Mouse (Mus musculus) lung, embryonic 16.5 days (tissue): ENCODE data around the gene Cbx6. TPM values are rescaled to one million over a fixed set of nuclear protein-coding genes. Genes with fewer than 3 reads are reported as not detected.

Experiments used
- ATAC-seq: fragments of 200-750 bp; cut with Nextera tagmentation; 2 replicates; pipeline ENCODE4 v1.8.0; 2017; ENCODE audit warnings: low read depth, mild to moderate bottlenecking, moderate library complexity
- H3K27ac ChIP-seq: fragments of 300-500 bp; sonication (generic); 2 replicates; pipeline ENCODE4 v1.5.1; 2014; ENCODE audit warnings: mild to moderate bottlenecking, control low read depth, low read length
- H3K27me3 ChIP-seq: fragments of 300-500 bp; sonication (generic); 2 replicates; pipeline ENCODE4 v1.6.1; 2014; ENCODE audit warnings: low read depth, low read length, mixed read lengths; ENCODE audit not compliant: control insufficient read depth, insufficient read depth
- H3K36me3 ChIP-seq: fragments of 300-500 bp; sonication (generic); 2 replicates; pipeline ENCODE4 v1.6.1; 2014; ENCODE audit warnings: low read length; ENCODE audit not compliant: control insufficient read depth, insufficient read depth
- H3K4me1 ChIP-seq: fragments of 300-500 bp; sonication (generic); replicated peaks from 2 replicates; pipeline ENCODE4 v1.6.1; 2014; ENCODE audit warnings: low read length, mixed read lengths; ENCODE audit not compliant: control insufficient read depth, insufficient read depth
- H3K4me2 ChIP-seq: fragments of 300-500 bp; sonication (generic); 2 replicates; pipeline ENCODE4 v1.6.1; 2014; ENCODE audit warnings: low read depth, low read length, control low read depth
- H3K4me3 ChIP-seq: fragments of 300-500 bp; sonication (generic); 2 replicates; pipeline ENCODE4 v1.5.1; 2014; ENCODE audit warnings: mild to moderate bottlenecking, low read length, control low read depth
- H3K9ac ChIP-seq: fragments of 300-500 bp; sonication (generic); 2 replicates; pipeline ENCODE4 v1.6.1; 2014; ENCODE audit warnings: low read length, control low read depth
- H3K9me3 ChIP-seq: fragments of 300-500 bp; sonication (generic); 2 replicates; pipeline ENCODE4 v1.6.1; 2016; ENCODE audit warnings: low read length; ENCODE audit not compliant: control insufficient read depth
- WGBS: fragments of 180-500 bp; shearing (Covaris S2); extraction: QIAGEN DNeasy Blood & Tissue Kit; methylation state at CpG from one replicate; pipeline ENCODE4 v1.1.7; 2014; 5-methylcytosine and 5-hydroxymethylcytosine counted together
- polyA plus RNA-seq: library from polyadenylated mRNA; unstranded; fragments of >200 nt; fragmentation: Nextera tagmentation; extraction: Ambion mirVana; gene quantifications from 2 replicates; pipeline ENCODE4 v1.2.1, GENCODE M21; 2015

The Cbx6 gene
- polyA plus RNA-seq, 1 experiment from 2014 or later, result 73.5 TPM

- peaks cover under 1% of the 10 kb centered on the region; the same call in 1 of the 2 replicates for H3K4me1 ChIP-seq
- H3K4me3 ChIP-seq, result no peak overlapping the region
- no peak overlapping the region for H3K9ac ChIP-seq
- WGBS, result 87% methylated on average over 10 of the region's 10 CpGs
- H3K27me3 ChIP-seq, result peaks cover 20% of the 10 kb centered on the region
- H3K36me3 ChIP-seq, result no peaks in the 10 kb centered on the region
- H3K27ac ChIP-seq, result no peak overlapping the region
- no peak for ATAC-seq
- no peak overlapping the region for H3K4me2 ChIP-seq
- no peaks in the 10 kb centered on the region for H3K9me3 ChIP-seq
Observed at GRCm38 (mm10) chr15:79798591-79798990, 35.9 kb downstream of the Cbx6 start.

- H3K27me3 ChIP-seq, result peaks cover 11% of the 10 kb centered on the region
Observed at GRCm38 (mm10) chr15:79797680-79798079, 36.8 kb downstream of the Cbx6 start.

GRCm38 (mm10) chr15:79797096-79797495 lies 37.4 kb downstream of the Cbx6 start:
- Histone ChIP-seq H3K4me2 (no peak overlapping the region), H3K9ac (no peak overlapping the region), H3K4me3 (no peak overlapping the region), H3K27ac (no peak overlapping the region), H3K9me3 (no peaks in the 10 kb centered on the region), H3K36me3 (no peaks in the 10 kb centered on the region), H3K4me1 (no peaks in the 10 kb centered on the region), H3K27me3 (peaks cover 5% of the 10 kb centered on the region)
- no peak for ATAC-seq
- WGBS, result 81% methylated on average over 7 of the region's 7 CpGs

More at GRCm38 (mm10) chr15:79797680-79798079, 36.8 kb downstream of the Cbx6 start:
- ATAC-seq, result no peak
- Histone ChIP-seq H3K9ac (no peak overlapping the region), H3K9me3 (no peaks in the 10 kb centered on the region), H3K36me3 (no peaks in the 10 kb centered on the region), H3K4me1 (no peaks in the 10 kb centered on the region), H3K27ac (no peak overlapping the region), H3K4me2 (no peak overlapping the region), H3K4me3 (no peak overlapping the region)
- 77% methylated on average over 8 of the region's 8 CpGs for WGBS

DNA sequence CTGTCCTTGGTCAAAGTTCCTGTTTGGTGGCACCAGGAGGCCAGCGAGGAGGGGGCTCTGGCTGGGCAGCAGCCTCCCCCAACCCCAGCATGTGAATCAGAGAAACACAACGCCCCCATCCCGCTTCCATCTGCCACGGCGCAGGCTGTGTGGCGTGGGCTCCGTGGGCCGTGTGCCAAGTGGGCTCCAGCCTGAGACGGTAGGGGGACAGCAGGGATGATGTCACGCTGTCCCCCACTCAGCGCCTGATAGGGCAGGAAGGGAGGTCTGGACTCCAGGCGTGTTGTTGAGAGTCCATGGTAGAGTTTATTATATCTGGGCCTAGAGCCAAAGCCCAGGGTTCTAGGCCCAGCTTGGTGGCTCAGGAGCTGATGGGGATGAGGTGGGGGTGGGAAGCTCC lies 38.2 kb downstream of the Cbx6 start:
- Histone ChIP-seq H3K4me2 (no peak overlapping the region), H3K27ac (no peak overlapping the region), H3K36me3 (no peaks in the 10 kb centered on the region), H3K4me3 (no peak overlapping the region), H3K9ac (no peak overlapping the region), H3K9me3 (no peaks in the 10 kb centered on the region), H3K4me1 (no peaks in the 10 kb centered on the region), H3K27me3 (no peaks in the 10 kb centered on the region; the same call in 1 of the 2 replicates)
- no peak for ATAC-seq
- WGBS, result 67% methylated on average over 12 of the region's 12 CpGs

- no peak for ATAC-seq
- no peak overlapping the region for H3K4me2 ChIP-seq
- 23% methylated on average over 20 of the region's 20 CpGs for WGBS
- H3K9ac ChIP-seq, result no peak overlapping the region
- no peaks in the 10 kb centered on the region; the same call in 1 of the 2 replicates for H3K27me3 ChIP-seq
- H3K4me3 ChIP-seq, result no peak overlapping the region
- no peak overlapping the region for H3K27ac ChIP-seq
- H3K4me1 ChIP-seq, result no peaks in the 10 kb centered on the region
- no peaks in the 10 kb centered on the region for H3K9me3 ChIP-seq
- H3K36me3 ChIP-seq, result no peaks in the 10 kb centered on the region
Observed at GRCm38 (mm10) chr15:79794173-79794572, 40.3 kb downstream of the Cbx6 start.

DNA sequence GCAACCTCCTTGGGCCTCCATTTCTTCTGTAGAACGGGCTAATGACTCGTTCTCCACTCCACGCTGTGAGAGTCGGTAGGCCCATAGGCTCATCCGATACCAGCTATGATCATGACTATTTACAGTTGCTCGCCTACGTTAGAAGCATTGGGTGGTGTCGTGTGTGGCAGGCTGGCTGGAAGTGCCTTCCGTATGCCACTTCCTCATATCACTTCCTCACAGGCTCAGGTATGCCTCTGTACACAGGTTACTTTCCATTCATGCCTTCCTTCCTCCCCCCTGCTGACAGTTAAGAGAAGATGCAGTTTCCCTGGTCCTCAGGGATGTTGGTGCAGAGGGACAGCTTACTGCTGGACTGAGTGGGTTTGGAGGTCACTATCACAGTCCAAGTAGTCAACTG lies 41.4 kb downstream of the Cbx6 start:
- 87% methylated on average over 9 of the region's 9 CpGs for WGBS
- Histone ChIP-seq H3K4me1 (no peaks in the 10 kb centered on the region), H3K27ac (no peak overlapping the region), H3K9me3 (no peaks in the 10 kb centered on the region), H3K9ac (no peak overlapping the region), H3K36me3 (no peaks in the 10 kb centered on the region), H3K27me3 (no peaks in the 10 kb centered on the region; the same call in 1 of the 2 replicates), H3K4me3 (no peak overlapping the region), H3K4me2 (no peak overlapping the region)
- no peak for ATAC-seq

DNA sequence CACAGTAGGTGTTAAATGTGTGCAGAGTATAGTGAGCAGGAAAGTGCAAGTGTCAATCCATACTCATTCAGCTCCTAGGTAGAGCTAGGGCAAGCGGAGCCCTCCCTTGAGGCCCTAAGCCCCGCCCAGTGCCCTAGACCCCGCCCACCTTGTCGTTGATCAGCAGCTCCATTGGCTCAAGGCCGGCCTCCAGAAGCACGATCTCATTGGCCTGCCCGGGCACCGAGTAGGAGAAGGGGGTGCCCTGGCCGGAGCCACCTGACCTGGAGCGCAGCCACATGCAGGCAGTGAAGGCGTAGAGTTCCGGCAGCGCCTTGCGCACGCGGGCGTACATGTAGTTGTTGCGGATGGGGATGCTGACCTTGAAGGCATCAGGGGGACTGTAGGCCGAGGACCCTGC lies 42.0 kb downstream of the Cbx6 start:
- Histone ChIP-seq H3K27me3 (no peaks in the 10 kb centered on the region; the same call in 1 of the 2 replicates), H3K4me2 (no peak overlapping the region), H3K4me3 (no peak overlapping the region), H3K9ac (no peak overlapping the region), H3K36me3 (no peaks in the 10 kb centered on the region), H3K4me1 (no peaks in the 10 kb centered on the region), H3K9me3 (no peaks in the 10 kb centered on the region), H3K27ac (no peak overlapping the region)
- 22% methylated on average over 19 of the region's 19 CpGs for WGBS
- 0 out of 2 replicates have a peak, but pooled peaks have one; percentile 27 for ATAC-seq

DNA sequence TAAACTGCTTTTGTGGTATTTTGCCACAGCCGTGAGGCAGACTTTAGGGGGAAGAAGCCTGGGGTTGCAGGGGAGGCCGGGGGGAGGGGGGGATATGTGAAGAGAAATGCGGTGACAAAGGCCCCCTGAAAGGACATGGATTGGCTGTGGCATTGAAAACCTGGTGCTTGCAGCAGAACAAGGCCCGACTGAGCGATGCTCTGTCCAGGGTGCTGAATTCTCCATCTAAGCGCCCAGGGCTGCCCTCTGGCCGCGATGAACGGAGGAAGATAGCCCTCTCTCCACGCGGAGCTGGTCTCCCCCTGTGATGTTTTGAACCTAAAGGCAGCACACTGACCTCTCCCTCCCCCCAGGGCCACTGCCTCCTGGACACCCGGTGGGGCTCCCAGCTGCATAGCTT lies 43.0 kb downstream of the Cbx6 start:
- Histone ChIP-seq H3K4me3 (no peak overlapping the region), H3K27me3 (no peaks in the 10 kb centered on the region; the same call in 1 of the 2 replicates), H3K9ac (no peak overlapping the region), H3K4me1 (no peaks in the 10 kb centered on the region), H3K4me2 (no peak overlapping the region), H3K9me3 (no peaks in the 10 kb centered on the region), H3K27ac (no peak overlapping the region), H3K36me3 (no peaks in the 10 kb centered on the region)
- 2% methylated on average over 12 of the region's 12 CpGs for WGBS
- peak; percentile 43; the same call in 1 of the 2 replicates for ATAC-seq

GRCm38 (mm10) chr15:79790905-79791304 lies 43.6 kb downstream of the Cbx6 start:
- no peaks in the 10 kb centered on the region for H3K9me3 ChIP-seq
- H3K9ac ChIP-seq, result no peak overlapping the region
- H3K27me3 ChIP-seq, result no peaks in the 10 kb centered on the region; the same call in 1 of the 2 replicates
- H3K4me1 ChIP-seq, result no peaks in the 10 kb centered on the region
- no peaks in the 10 kb centered on the region for H3K36me3 ChIP-seq
- no peak overlapping the region for H3K4me3 ChIP-seq
- no peak overlapping the region for H3K27ac ChIP-seq
- no peak overlapping the region for H3K4me2 ChIP-seq
- ATAC-seq, result no peak
- WGBS, result 77% methylated on average over 6 of the region's 6 CpGs

DNA sequence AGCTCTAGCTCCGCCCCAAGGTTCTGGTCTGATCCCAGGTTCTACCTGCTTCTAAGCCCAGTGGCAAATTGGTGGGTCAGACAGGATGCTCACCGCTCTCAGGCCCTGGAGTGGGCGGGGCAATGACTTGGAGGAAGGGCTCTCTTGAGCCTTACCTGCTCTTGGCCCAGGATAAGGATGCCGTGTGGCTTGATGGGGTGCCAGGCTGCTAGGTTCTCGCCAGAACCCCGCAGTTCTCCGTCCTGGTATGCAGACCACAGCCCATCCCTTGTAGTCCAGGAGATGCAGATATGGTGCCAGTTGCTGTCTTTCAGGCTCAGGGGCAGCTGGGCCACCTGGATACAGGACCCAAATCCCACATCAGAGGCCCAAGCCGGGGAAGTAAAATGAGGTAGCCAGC lies 44.4 kb downstream of the Cbx6 start:
- no peak for ATAC-seq
- Histone ChIP-seq H3K27me3 (no peaks in the 10 kb centered on the region; the same call in 1 of the 2 replicates), H3K9me3 (no peaks in the 10 kb centered on the region), H3K9ac (no peak overlapping the region), H3K36me3 (no peaks in the 10 kb centered on the region), H3K4me3 (no peak overlapping the region), H3K4me1 (no peaks in the 10 kb centered on the region), H3K4me2 (no peak overlapping the region), H3K27ac (no peak overlapping the region)
- 43% methylated on average over 8 of the region's 8 CpGs for WGBS
